Mouse (Mus musculus): ENCODE results near the gene Gm16181.

- peak; percentile 38 for TF ChIP-seq CTCF (conservative IDR thresholded peaks at IDR 0.05; ENCODE audit: low read length)
- TF ChIP-seq NANOG (IDR thresholded peaks at IDR 0.05; ENCODE audit: borderline replicate concordance, low read length): no peak
- no peak for TF ChIP-seq POU5F1 (IDR thresholded peaks at IDR 0.05; ENCODE audit: borderline replicate concordance, low read length)
Measured at GRCm38 (mm10) chr17:35191723-35192122, 28.9 kb upstream of the Gm16181 start.

Measured in E14TG2a.4 (cell line).